Mouse (Mus musculus): ENCODE data around the gene Toe1. TPM values are rescaled to one million over a fixed set of nuclear protein-coding genes. Genes with fewer than 3 reads are reported as not detected.

The Toe1 gene
- polyA plus RNA-seq, 1 experiment from 2014 or later = 36.1 TPM

DNA sequence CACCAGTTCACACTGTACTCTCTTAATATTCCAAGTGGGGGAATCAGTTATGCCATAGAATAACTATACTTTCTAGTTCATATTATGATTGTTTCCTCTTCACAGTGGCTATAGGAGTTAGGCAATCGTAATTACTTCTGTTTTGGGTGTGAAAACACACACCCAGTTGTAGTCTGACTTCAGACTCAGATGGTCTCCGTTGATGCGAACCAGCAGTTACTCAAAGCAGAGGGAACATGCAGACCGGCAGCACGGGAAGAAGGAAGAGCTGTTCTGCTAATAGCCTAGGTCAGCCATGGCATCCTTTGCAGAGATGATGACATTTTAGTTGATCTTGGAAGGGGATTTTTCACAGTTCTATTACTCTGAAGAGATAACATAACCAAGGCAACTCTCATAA is 38.9 kb downstream of the Toe1 start:
- H3K4me2 ChIP-seq (ENCODE audit: low read depth, low read length) = no peak overlapping the region
- whole genome bisulfite sequencing = 85% methylated on average over 5 of the region's 5 CpGs
- H3K9ac ChIP-seq (replicated peaks; ENCODE audit: low read length) = no peak overlapping the region
- DNase-seq (ENCODE audit: low spot score) (no peak), ATAC-seq (replicated peaks; ENCODE audit: insufficient number of reproducible peaks, low FRiP score, low TSS enrichment, low read depth) (no peak)
- H3K36me3 ChIP-seq (replicated peaks; ENCODE audit: control insufficient read depth, insufficient read depth, low read depth, low read length) = no peaks in the 10 kb centered on the region
- H3K4me1 ChIP-seq (ENCODE audit: control insufficient read depth, insufficient read depth, low read length) = no peaks in the 10 kb centered on the region
- no peaks in the 10 kb centered on the region for H3K9me3 ChIP-seq (replicated peaks; ENCODE audit: control insufficient read depth, low read length)
- no peaks in the 10 kb centered on the region for H3K27me3 ChIP-seq (ENCODE audit: control insufficient read depth, insufficient read depth, low read length)
- no peak overlapping the region for H3K27ac ChIP-seq (replicated peaks; ENCODE audit: low read depth, low read length)
- no peak overlapping the region for H3K4me3 ChIP-seq (ENCODE audit: low read depth, low read length)

DNA sequence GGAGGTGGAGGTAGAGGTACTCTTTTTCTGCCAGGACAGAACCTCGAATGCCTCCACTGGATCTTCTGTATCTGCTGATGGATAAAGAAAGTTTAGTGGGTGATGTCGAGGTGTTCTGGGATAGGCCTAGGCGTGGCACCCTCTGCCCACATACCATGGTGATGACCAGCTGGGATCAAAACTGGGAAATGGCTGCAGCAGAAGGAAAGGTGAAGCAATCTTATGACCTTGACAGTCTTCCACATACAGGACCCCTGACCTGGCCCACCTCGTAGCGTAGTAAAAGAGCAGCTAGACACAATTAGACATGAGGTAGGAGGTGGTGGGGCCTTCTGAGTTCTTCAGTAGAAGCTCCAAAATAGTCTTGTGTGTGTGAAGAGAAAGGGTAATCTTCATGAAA is 43.4 kb downstream of the Toe1 start:
- ATAC-seq (replicated peaks; ENCODE audit: insufficient number of reproducible peaks, low FRiP score, low TSS enrichment, low read depth) = no peak
- no peak overlapping the region for H3K27ac ChIP-seq (replicated peaks; ENCODE audit: low read depth, low read length)
- 89% methylated on average over 5 of the region's 5 CpGs for WGBS

DNA sequence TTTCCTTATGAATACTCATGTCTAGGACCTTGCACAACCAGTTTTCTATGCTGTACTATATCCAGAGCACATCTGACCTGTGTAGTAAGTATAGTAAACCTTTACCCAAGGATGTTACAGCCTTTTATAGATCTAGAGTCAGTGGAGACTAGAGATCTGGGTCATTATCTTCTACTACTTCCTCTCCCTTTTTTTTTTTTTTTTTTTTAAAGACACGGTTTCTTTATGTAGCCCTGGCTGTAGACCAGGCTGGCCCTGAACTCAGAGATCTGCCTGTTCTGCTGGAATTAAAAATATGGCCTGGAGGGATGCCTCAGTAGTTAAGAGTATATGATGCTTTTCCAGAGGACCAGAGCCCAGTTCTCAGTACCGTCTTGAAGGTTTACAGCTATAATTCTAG is 45.5 kb downstream of the Toe1 start:
- H3K27me3 ChIP-seq (ENCODE audit: control insufficient read depth, insufficient read depth, low read length) = no peaks in the 10 kb centered on the region
- H3K9me3 ChIP-seq (replicated peaks; ENCODE audit: control insufficient read depth, low read length) = no peaks in the 10 kb centered on the region
- H3K36me3 ChIP-seq (replicated peaks; ENCODE audit: control insufficient read depth, insufficient read depth, low read depth, low read length) = no peaks in the 10 kb centered on the region
- WGBS = 90% methylated on average over 2 of the region's 2 CpGs
- no peaks in the 10 kb centered on the region for H3K4me1 ChIP-seq (ENCODE audit: control insufficient read depth, insufficient read depth, low read length)
- no peak overlapping the region for H3K27ac ChIP-seq (replicated peaks; ENCODE audit: low read depth, low read length)
- no peak for ATAC-seq (replicated peaks; ENCODE audit: insufficient number of reproducible peaks, low FRiP score, low TSS enrichment, low read depth)
- H3K4me3 ChIP-seq (ENCODE audit: low read depth, low read length) = no peak overlapping the region
- DNase-seq (ENCODE audit: low spot score) = no peak
- H3K9ac ChIP-seq (replicated peaks; ENCODE audit: low read length) = no peak overlapping the region
- H3K4me2 ChIP-seq (ENCODE audit: low read depth, low read length) = no peak overlapping the region

More for the DNA sequence above, 43.4 kb downstream of the Toe1 start:
- H3K4me2 ChIP-seq (ENCODE audit: low read depth, low read length) = no peak overlapping the region
- H3K36me3 ChIP-seq (replicated peaks; ENCODE audit: control insufficient read depth, insufficient read depth, low read depth, low read length) = no peaks in the 10 kb centered on the region
- no peak for DNase-seq (ENCODE audit: low spot score)
- H3K4me1 ChIP-seq (ENCODE audit: control insufficient read depth, insufficient read depth, low read length) = no peaks in the 10 kb centered on the region
- no peak overlapping the region for H3K4me3 ChIP-seq (ENCODE audit: low read depth, low read length)
- H3K9me3 ChIP-seq (replicated peaks; ENCODE audit: control insufficient read depth, low read length) = no peaks in the 10 kb centered on the region
- H3K27me3 ChIP-seq (ENCODE audit: control insufficient read depth, insufficient read depth, low read length) = no peaks in the 10 kb centered on the region
- H3K9ac ChIP-seq (replicated peaks; ENCODE audit: low read length) = no peak overlapping the region

DNA sequence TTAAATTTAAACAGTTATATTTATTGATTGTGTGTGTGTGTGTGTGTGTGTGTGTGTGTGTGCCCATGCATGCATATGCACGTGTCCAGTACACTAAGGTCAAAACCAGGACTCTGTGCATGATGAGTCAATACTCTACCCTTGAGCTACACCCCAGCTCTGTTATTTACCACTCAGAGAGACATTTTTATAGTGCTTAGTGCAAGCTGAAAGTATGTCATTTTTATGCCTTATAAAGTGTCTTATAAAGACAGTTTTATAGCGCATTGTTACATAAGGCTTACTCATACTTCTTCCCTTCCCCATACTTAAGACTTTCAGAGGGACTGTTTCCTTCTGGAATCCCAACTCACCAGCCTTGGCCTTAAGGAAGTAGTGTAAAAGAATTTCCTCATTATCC is 57.7 kb downstream of the Toe1 start:
- H3K27ac ChIP-seq (replicated peaks; ENCODE audit: low read depth, low read length) = no peak overlapping the region
- no peaks in the 10 kb centered on the region for H3K9me3 ChIP-seq (replicated peaks; ENCODE audit: control insufficient read depth, low read length)
- ATAC-seq (replicated peaks; ENCODE audit: insufficient number of reproducible peaks, low FRiP score, low TSS enrichment, low read depth) = no peak
- no peak overlapping the region for H3K4me2 ChIP-seq (ENCODE audit: low read depth, low read length)
- H3K4me1 ChIP-seq (ENCODE audit: control insufficient read depth, insufficient read depth, low read length) = no peaks in the 10 kb centered on the region
- no peak for DNase-seq (ENCODE audit: low spot score)
- no peak overlapping the region for H3K9ac ChIP-seq (replicated peaks; ENCODE audit: low read length)
- no peaks in the 10 kb centered on the region for H3K27me3 ChIP-seq (ENCODE audit: control insufficient read depth, insufficient read depth, low read length)
- H3K36me3 ChIP-seq (replicated peaks; ENCODE audit: control insufficient read depth, insufficient read depth, low read depth, low read length) = no peaks in the 10 kb centered on the region
- H3K4me3 ChIP-seq (ENCODE audit: low read depth, low read length) = no peak overlapping the region
- 92% methylated on average over 2 of the region's 2 CpGs for WGBS

Other genes with a start within 250 kb of the Toe1 start
- gene Gpbp1l1, start 250.0 kb downstream of the Toe1 start, polyA plus RNA-seq (2014; fragmentation: Nextera tagmentation; extraction: Ambion mirVana) = 47.9 and 51.2 TPM in 2 replicates
- 1.4 and 2.1 TPM in 2 replicates for gene Ccdc17, start 211.0 kb downstream of the Toe1 start, polyA plus RNA-seq (2014; fragmentation: Nextera tagmentation; extraction: Ambion mirVana)
- gene Nasp, start 179.7 kb downstream of the Toe1 start, polyA plus RNA-seq (2014; fragmentation: Nextera tagmentation; extraction: Ambion mirVana) = 324 and 364 TPM in 2 replicates
- 727 and 756 TPM in 2 replicates for gene Akr1a1, start 156.0 kb downstream of the Toe1 start, polyA plus RNA-seq (2014; fragmentation: Nextera tagmentation; extraction: Ambion mirVana)
- gene Prdx1, start 122.1 kb downstream of the Toe1 start, polyA plus RNA-seq (2014; fragmentation: Nextera tagmentation; extraction: Ambion mirVana) = 1,282 and 1,318 TPM in 2 replicates
- gene Mmachc, start 99.2 kb downstream of the Toe1 start, polyA plus RNA-seq (2014; fragmentation: Nextera tagmentation; extraction: Ambion mirVana) = 20.0 and 24.6 TPM in 2 replicates
- 24.9 and 33.3 TPM in 2 replicates for gene Ccdc163, start 99.1 kb downstream of the Toe1 start, polyA plus RNA-seq (2014; fragmentation: Nextera tagmentation; extraction: Ambion mirVana)
- gene Tesk2, start 86.7 kb downstream of the Toe1 start, polyA plus RNA-seq (2014; fragmentation: Nextera tagmentation; extraction: Ambion mirVana) = 10.5 and 12.9 TPM in 2 replicates
- gene Mutyh, start 83 bp upstream of the Toe1 start, polyA plus RNA-seq (2014; fragmentation: Nextera tagmentation; extraction: Ambion mirVana) = 13.9 and 17.7 TPM in 2 replicates
- gene Hpdl, start 14.1 kb upstream of the Toe1 start, polyA plus RNA-seq (2014; fragmentation: Nextera tagmentation; extraction: Ambion mirVana) = 1.2 and 1.7 TPM in 2 replicates
- gene Zswim5, start 69.7 kb upstream of the Toe1 start, polyA plus RNA-seq (2014; fragmentation: Nextera tagmentation; extraction: Ambion mirVana) = 3.0 and 3.3 TPM in 2 replicates
- gene Urod, start 186.8 kb upstream of the Toe1 start, polyA plus RNA-seq (2014; fragmentation: Nextera tagmentation; extraction: Ambion mirVana) = 109 and 115 TPM in 2 replicates
- 6.1 and 7.3 TPM in 2 replicates for gene Hectd3, start 187.7 kb upstream of the Toe1 start, polyA plus RNA-seq (2014; fragmentation: Nextera tagmentation; extraction: Ambion mirVana)
- gene Eif2b3, start 211.8 kb upstream of the Toe1 start, polyA plus RNA-seq (2014; fragmentation: Nextera tagmentation; extraction: Ambion mirVana) = 52.0 and 56.3 TPM in 2 replicates